Mouse (Mus musculus) cortical plate, adult 2 months (tissue): ENCODE data around the gene L1cam.

ENCODE experiments used
- CTCF ChIP-seq: fragments of 200-500 bp; IDR thresholded peaks from 2 replicates; pipeline ENCODE4 v1.5.1; 2011; ENCODE audit warnings: mild to moderate bottlenecking, control low read depth, low read length; ENCODE audit not compliant: insufficient read depth; ENCODE audit errors: extremely low read depth
- POLR2A ChIP-seq: fragments of 200-500 bp; IDR thresholded peaks from 2 replicates; pipeline ENCODE4 v1.6.1; 2011; ENCODE audit warnings: mild to moderate bottlenecking, low read length, control low read depth; ENCODE audit not compliant: insufficient read depth; ENCODE audit errors: extremely low read depth

- TF ChIP-seq CTCF (no peak), POLR2A (no peak)
Measured at GRCm38 (mm10) chrX:73836691-73837090, 59.2 kb downstream of the L1cam start.
